Mouse (Mus musculus) heart, postnatal 4 days (tissue): ENCODE measurements around the gene Gadd45g. TPM values are rescaled to one million over a fixed set of nuclear protein-coding genes. Genes with fewer than 3 reads are reported as not detected.
"Not testable (repeated sequence)": the region's sequence is repeated elsewhere in the genome, so short reads cannot be mapped to it uniquely, and the experiment has no call there.

Experiments used
- DNase-seq: peaks from one replicate; pipeline ENCODE4 v3.0.0; 2021
- total RNA-seq, 2 experiments: library from RNA; stranded (reverse); gene quantifications; 2 replicates each; pipeline ENCODE4 v1.2.3; 2021

Gadd45g gene
- total RNA-seq, 2 experiments from 2014 or later: 23.8 to 29.4 TPM

- no peak for DNase-seq
Measured at GRCm38 (mm10) chr13:51834520-51834919, 12.0 kb upstream of the Gadd45g start.

DNA sequence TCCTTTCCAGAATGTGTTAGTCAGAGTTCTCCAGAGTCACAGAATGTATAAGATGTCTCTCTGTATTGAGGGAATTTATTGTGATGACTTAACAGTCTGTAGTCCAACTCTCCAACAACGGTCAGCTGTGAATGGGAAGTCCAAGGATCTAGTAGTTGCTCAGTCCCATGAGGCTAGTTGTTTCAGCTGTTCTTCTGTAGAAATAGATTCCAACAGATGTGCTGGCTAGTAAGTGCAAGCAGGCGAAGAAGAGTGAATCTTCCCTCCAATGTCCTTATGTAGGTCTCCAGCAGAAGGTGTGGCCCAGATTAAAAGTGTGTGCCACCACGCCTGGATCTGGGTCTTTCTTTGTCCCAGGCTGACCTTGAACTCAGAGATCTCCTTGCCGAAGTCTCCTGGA, 11.3 kb upstream of the Gadd45g start:
- DNase-seq: not testable (repeated sequence)

- no peak for DNase-seq
Measured at GRCm38 (mm10) chr13:51837402-51837801, 9.1 kb upstream of the Gadd45g start.

- DNase-seq: peak; percentile 56
Measured at GRCm38 (mm10) chr13:51839250-51840026, 7.0 kb upstream of the Gadd45g start.

DNA sequence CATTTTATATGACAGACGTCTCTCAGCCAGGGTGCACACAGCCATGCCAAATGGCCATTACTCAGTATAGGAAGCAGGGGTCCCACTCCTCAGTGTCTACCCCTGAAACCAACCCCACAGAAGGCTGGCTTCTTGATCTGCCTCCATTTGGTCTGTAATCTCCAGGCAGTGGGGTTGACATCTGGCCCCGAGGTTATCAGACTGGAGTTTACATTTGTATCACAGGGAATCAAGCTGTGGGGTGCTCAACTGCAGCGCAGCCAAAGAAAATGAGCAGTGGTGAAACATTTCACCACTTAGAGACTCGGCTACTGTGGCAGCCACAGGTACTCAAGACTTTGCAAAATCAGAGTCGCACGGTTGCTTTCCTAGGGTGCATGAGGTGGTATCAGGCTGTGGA, 5.8 kb upstream of the Gadd45g start:
- no peak for DNase-seq

DNA sequence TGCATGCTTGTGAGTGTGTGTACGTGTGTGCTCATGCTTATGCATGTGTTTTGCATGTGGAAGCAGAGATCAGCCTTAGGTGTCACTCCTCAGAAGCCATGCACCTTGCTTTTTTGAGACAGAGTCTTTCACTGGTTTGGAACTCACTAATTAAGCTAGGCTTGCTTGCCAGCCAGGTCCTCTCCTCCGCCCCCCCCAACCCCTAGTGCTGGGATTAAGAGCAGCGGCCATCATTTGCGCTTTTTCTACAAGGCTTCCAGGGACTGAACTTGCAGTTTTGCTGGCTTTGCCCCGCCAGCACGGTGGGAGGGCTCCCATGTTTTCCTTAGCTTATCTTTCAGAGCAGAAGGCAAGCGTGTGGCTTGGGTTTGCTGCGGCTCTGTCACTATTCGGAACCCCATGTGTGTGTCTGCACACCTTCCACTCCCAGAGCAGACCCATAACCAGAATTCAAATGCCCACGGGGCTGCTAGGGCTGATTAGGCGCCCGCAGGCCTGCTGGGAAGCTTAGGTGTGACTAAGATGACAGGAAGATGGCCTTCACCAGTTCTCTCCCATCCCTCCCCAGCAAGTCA, 4.8 kb upstream of the Gadd45g start:
- no peak for DNase-seq

- DNase-seq: no peak
Measured at GRCm38 (mm10) chr13:51842191-51842590, 4.3 kb upstream of the Gadd45g start.

DNA sequence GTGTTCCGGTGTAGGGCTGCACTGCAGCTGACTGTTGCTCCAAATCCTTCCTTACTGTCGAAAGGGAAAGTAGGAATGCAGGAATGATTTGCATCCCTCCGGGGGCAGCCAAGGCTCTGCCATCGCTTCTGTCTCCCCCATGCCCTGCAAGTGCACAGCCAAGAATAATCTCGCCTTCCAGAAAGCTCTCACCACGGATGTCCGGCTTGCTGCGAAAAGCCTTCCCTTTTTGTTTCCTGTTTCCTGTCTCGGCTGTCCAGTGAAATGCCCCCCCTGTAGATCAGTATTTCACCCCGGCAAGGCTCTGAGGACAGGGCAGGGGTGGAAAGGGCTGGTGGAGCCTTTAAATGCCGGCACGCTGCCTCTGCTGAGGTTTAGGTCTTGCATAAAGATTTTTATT, 3.7 kb upstream of the Gadd45g start:
- DNase-seq: no peak

GRCm38 (mm10) chr13:51843298-51843697, 3.2 kb upstream of the Gadd45g start:
- no peak for DNase-seq

- DNase-seq: no peak
Measured at GRCm38 (mm10) chr13:51844118-51844517, 2.4 kb upstream of the Gadd45g start.

DNA sequence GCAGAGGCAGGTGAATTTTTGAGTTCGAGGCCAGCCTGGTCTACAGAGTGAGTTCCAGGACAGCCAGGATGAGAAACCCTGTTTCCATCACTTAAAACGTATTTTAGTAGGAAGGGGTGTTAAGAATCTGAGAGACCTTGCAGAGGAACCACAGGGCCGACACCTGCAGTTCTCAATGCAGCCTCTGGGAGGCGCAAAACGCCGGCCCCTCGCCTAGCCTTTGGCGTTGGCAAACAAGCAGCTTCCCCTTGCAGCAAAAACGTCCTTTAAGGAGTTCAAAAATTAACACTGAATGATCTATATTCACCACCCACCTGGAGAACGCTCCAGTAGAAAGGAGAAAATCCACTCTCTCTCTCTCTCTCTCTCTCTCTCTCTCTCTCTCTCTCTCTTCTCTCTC, 1.8 kb upstream of the Gadd45g start:
- peak; percentile 88 for DNase-seq

- peak; percentile 40 for DNase-seq
Measured at GRCm38 (mm10) chr13:51845072-51845471, 1.4 kb upstream of the Gadd45g start.

DNA sequence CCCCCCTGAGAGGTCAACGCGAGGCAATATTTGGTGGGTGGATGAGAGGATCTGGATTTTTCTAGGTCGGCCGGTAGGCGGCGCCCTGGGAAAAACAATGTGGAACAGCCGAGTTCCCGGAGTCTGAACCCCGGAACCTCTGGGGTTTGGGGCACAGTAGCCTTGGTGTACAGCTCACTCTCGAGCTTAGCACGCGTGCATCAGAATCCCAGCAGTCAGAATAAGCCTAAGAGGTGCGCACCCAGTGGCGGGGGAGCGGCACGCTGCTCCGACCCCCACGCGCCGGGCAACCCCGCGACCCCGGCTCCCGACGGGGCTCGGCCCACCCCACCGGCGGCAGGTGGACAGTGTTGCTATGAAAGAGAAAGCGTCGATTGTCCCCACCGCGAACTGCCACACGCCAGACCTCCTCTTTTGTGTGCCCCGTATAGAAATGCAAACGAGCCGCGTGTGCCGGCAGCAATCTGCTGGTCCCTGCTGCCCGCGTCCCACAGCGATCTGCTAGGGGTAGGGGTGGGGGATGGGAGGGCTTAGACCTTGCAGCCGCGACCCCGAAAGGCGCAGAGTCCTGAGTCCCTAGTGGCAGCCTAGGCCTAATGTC, 787 bp upstream of the Gadd45g start:
- peak; percentile 92 for DNase-seq

- peak; percentile 83 for DNase-seq
Measured at GRCm38 (mm10) chr13:51846868-51847793, 653 bp downstream of the Gadd45g start.

DNA sequence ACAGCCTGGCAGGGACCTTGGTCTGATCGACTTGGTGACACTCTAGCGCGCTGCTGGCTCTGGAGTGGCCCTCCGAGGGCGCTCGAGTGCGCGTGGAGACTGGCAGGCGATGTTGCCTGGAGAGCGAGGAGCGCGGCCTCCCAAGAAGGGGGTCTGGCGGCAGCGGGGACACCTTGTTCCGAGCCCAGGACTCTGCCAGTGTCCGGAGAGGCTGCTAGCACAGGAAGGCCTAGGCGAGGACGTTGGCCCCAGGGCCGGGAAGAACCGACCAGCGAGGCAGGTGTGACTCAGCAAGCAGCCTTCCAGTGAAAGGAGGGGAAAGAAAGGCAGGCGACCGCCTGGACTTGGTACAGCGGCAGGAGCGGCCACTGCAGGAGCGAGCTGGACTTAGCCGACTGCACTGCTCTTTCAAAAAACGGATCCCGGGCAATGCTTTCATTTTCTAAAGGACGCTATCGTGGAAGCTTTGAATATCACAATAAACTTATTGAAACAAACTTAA, 1.6 kb downstream of the Gadd45g start:
- peak; percentile 86 for DNase-seq

DNA sequence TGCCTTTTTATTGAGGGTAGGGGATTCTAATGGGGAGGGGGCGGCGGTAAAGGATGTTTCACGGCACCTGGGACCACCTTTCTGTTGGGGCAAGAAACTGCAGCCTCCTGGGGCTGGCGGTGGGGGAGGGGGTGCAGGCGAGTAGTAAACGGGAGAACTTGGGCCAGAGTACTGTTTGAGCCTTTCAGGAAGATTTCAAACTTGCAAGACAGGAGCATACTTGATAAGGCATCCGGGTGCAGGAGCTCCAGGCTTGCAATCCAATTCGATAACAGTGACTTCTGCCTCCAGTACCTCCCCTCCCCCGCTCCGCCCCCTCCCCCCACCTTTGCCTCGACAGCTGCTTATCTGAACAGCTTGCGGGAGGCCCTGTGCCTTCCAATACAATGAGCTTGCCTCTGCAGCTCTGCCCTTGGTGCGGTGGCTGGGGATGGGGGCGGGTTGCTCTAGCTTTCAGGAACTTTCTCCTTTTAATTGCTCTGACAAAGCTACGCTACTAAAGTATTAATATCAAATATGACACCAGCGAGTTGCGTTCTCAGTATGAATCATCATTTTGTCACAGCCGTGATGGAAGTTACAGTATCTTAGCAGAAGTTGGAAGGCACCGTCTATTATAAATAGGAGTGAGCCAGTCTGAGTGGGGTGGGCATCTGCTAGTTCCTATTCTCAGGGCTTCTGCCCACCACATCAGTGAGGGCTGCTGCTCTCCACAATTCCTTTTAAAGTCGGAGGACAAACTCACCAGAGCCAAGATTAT, 2.2 kb downstream of the Gadd45g start:
- DNase-seq: peak; percentile 51

DNA sequence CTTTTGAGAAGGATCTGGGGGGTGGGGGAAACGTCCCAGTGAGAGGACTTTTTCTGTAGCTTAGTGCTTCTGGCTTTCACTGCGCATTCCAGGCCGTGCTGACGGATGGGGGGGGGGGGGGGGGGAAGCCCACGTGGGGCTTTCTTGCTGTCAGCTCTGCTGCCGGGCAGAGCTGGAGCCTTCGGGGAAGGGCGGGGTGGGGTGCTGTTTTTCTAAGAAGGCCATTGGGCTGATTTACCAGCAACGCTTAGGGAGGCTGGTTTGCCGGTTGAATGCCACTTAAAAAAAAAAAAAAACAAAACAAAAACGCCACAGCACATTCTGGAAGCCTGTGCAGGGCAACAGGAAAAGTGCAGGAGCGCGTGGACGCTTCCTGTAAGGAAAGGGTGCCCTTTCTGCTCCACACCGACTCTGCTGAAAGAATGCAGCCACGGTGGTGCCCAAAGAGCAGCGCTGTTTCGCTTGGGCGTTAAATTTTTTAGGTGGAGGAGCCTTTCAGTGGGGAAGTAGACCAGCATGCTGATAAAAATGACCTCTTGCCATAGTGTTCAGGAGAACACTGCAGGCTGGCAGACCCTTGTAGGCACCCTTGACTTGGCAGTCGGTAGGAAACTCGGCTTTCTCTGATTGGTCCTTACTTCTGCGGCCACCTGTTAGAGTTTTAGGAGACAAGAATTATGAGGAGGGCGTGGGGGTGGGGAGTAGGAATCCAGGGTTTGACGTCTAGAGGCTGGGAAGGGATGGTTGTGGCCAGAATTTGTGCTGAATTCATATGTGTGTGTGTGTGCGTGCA, 3.0 kb downstream of the Gadd45g start:
- peak; percentile 64 for DNase-seq

DNA sequence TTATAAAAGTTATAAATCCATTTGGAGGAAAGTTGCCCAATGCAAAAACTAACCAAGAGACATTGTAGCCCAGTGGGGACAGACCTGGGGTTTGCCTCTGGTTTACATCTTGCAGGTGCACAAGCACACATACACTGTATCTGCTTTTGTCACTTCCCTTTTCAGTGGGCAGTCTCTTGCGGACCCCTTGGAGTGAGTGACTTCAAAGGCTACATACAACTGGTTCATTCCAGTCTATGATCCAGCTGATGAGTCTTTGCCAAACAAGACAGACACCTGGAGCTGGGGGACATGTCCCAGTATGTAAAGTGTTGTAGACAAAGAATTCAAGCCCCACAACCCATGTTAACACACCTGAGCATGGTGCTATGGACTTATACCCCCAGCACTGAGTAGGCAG, 4.1 kb downstream of the Gadd45g start:
- no peak for DNase-seq

DNA sequence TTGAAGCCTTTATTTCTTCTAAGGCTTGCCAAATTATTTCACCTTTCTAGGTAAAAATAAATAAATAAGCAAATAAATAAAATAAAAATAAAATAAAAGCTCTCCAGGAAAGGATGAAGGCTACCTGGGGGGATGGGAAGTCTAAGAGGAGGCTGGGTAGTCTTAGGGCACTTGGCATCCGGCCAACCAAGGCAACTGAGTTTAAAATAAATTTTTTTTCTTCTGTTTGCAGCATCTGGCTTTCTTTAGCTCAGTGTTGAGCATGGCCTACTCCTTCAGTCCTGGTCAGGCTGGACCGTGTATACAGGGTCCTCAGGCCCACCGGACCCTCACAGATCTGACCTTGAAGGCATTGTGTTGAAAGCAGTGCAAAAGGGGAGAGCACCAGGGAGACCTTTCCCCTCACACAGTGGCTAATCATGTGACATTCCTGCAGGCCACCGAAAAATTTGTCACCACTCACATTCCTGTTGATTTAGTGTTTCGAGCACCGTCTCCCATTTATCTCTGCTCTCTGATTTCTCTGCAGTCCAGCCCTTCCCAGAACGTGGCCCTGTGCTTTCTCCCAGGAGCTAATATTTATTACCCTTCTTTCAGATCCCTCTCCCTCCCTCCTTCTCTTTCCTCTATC, 6.2 kb downstream of the Gadd45g start:
- DNase-seq: no peak
